Mouse (Mus musculus) forebrain, embryonic 14.5 days (tissue): ENCODE measurements around the gene Pcca. TPM values are rescaled to one million over a fixed set of nuclear protein-coding genes. Genes with fewer than 3 reads are reported as not detected.
"Not testable (repeated sequence)": the region's sequence is repeated elsewhere in the genome, so short reads cannot be mapped to it uniquely, and the experiment has no call there.

Source experiments
- ATAC-seq: fragments of 200-750 bp; cut with Nextera tagmentation; 2 replicates; pipeline ENCODE4 v1.8.0; 2017; ENCODE audit warnings: mild to moderate bottlenecking, moderate library complexity
- DNase-seq: peaks from one replicate; pipeline ENCODE4 v3.0.0-alpha.2; 2015; ENCODE audit warnings: low spot score
- H3K27ac ChIP-seq: fragments of 300-500 bp; sonication (generic); 2 replicates; pipeline ENCODE4 v1.5.1; 2014; ENCODE audit warnings: low read depth, mild to moderate bottlenecking, control low read depth, low read length, moderate library complexity
- H3K27me3 ChIP-seq: fragments of 300-500 bp; sonication (generic); replicated peaks from 2 replicates; pipeline ENCODE4 v1.6.1; 2014; ENCODE audit warnings: low read length, control low read depth, mixed read lengths; ENCODE audit not compliant: control insufficient read depth, insufficient read depth
- H3K36me3 ChIP-seq: fragments of 300-500 bp; sonication (generic); 2 replicates; pipeline ENCODE4 v1.6.1; 2014; ENCODE audit warnings: low read length, control low read depth; ENCODE audit not compliant: control insufficient read depth, insufficient read depth
- H3K4me1 ChIP-seq: fragments of 300-500 bp; sonication (generic); 2 replicates; pipeline ENCODE4 v1.6.1; 2014; ENCODE audit warnings: antibody characterized with exemption, low read length, control low read depth; ENCODE audit not compliant: control insufficient read depth, insufficient read depth
- H3K4me2 ChIP-seq: fragments of 300-500 bp; sonication (generic); 2 replicates; pipeline ENCODE4 v1.6.1; 2014; ENCODE audit warnings: mild to moderate bottlenecking, control low read depth, low read length
- H3K4me3 ChIP-seq: fragments of 300-500 bp; sonication (generic); 2 replicates; pipeline ENCODE4 v1.5.1; 2014; ENCODE audit warnings: low read depth, low read length, control low read depth
- H3K9ac ChIP-seq: fragments of 300-500 bp; sonication (generic); 2 replicates; pipeline ENCODE4 v1.6.1; 2014; ENCODE audit warnings: mild to moderate bottlenecking, low read length, control low read depth, moderate library complexity
- H3K9me3 ChIP-seq: fragments of 300-500 bp; sonication (generic); replicated peaks from 2 replicates; pipeline ENCODE4 v1.6.1; 2016; ENCODE audit warnings: low read length, control low read depth, mixed read lengths; ENCODE audit not compliant: control insufficient read depth
- WGBS: fragments of 180-500 bp; shearing (Covaris S2); extraction: QIAGEN DNeasy Blood & Tissue Kit; methylation state at CpG from one replicate; pipeline ENCODE4 v1.1.7; 2014; 5-methylcytosine and 5-hydroxymethylcytosine counted together
- polyA plus RNA-seq: library from polyadenylated mRNA; unstranded; fragments of >200 nt; fragmentation: Nextera tagmentation; extraction: Ambion mirVana; gene quantifications from 2 replicates; pipeline ENCODE4 v1.2.1, GENCODE M21; 2014

Gene Pcca
- polyA plus RNA-seq, 1 experiment from 2014 or later: 25.0 TPM

DNA sequence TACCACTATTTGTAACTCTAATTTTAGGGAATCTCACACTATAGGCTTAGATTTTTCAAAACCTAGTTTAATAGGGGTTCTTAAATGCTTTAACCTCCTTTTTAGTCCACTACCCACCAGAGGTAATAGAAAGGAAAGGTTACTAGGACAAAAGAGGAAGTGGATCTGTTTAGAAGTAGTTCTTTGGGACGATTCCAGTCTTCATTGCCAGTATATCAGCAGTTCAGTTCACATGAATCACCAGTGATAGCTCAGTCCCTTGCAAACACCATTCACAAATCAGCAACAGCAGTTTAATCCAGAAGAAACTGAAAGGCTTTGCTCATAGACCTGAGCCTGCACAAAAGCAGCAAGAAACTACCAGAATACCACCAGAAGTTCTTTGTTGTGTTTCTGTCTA is 14.8 kb downstream of the Pcca start:
- Histone ChIP-seq H3K9ac (no peak overlapping the region), H3K4me2 (no peak overlapping the region), H3K27ac (no peak overlapping the region), H3K4me3 (no peak overlapping the region), H3K4me1 (no peaks in the 10 kb centered on the region), H3K36me3 (no peaks in the 10 kb centered on the region), H3K27me3 (no peaks in the 10 kb centered on the region), H3K9me3 (no peaks in the 10 kb centered on the region)
- WGBS: 82% methylated on average over 1 of the region's 1 CpGs
- no peak for ATAC-seq
- DNase-seq: no peak

DNA sequence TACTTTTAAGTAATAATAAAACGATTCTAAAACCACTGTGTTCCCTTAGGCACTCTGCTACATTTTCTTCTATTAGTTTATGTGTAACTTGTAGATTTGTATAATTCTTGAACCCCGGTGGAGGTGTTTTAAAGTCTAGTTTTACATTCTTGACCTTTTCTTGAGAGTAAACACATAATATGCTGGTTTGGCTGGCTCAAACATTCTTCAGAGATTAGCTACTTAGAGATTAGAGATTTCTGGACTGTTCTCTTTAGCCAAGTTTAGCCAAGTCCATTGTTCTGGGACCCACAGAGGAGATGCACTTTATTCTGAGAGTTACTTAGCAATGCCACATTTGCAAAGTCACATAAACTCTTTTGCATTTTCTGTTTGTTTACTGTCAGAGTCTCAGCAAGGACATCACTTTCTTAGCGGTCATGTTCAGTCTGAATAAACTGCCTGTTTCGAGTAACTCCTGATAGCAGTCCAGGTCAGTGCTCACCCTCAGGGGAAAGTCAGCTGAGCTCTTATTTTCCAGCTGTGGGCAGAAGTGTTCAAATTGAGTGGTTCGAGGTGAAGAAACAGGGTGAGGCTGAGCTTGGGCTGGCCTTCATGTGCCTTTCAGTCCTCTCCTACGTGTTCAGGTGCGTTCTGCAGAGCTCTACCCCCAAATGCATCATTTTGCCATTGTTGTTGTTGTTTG is 18.8 kb downstream of the Pcca start:
- no peak for ATAC-seq
- Histone ChIP-seq H3K4me3 (no peak overlapping the region), H3K4me2 (no peak overlapping the region)

DNA sequence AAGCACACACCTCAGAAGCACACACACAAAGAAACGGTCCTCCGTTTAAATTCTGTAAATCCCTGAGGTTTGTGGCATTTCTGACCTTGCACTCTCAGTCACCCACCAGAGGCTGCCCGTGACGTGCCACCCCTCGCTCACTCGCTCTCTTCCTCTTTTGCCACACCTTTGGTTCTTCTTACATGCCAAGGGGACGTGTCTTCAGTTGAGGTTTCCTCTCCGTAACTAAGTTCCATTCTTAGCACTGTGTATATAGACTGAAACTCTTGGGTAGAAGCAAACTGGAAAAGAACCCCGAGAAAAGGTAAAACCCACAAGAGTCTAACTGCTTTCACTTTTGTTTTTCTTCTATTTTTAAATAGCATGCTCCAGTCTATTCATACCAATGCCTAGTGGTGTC is 23.2 kb downstream of the Pcca start:
- H3K4me2 ChIP-seq: no peak overlapping the region
- no peak for ATAC-seq
- DNase-seq: no peak
- WGBS: 92% methylated on average over 9 of the region's 9 CpGs
- no peak overlapping the region for H3K27ac ChIP-seq
- no peak overlapping the region for H3K4me3 ChIP-seq
- no peaks in the 10 kb centered on the region for H3K27me3 ChIP-seq
- no peak overlapping the region for H3K9ac ChIP-seq
- no peaks in the 10 kb centered on the region for H3K4me1 ChIP-seq
- H3K36me3 ChIP-seq: no peaks in the 10 kb centered on the region
- H3K9me3 ChIP-seq: no peaks in the 10 kb centered on the region

More for the DNA sequence above, 18.8 kb downstream of the Pcca start:
- Histone ChIP-seq H3K9ac (no peak overlapping the region), H3K9me3 (no peaks in the 10 kb centered on the region), H3K36me3 (no peaks in the 10 kb centered on the region), H3K4me1 (no peaks in the 10 kb centered on the region), H3K27ac (no peak overlapping the region), H3K27me3 (no peaks in the 10 kb centered on the region)
- no peak for DNase-seq
- 85% methylated on average over 7 of the region's 7 CpGs for WGBS

DNA sequence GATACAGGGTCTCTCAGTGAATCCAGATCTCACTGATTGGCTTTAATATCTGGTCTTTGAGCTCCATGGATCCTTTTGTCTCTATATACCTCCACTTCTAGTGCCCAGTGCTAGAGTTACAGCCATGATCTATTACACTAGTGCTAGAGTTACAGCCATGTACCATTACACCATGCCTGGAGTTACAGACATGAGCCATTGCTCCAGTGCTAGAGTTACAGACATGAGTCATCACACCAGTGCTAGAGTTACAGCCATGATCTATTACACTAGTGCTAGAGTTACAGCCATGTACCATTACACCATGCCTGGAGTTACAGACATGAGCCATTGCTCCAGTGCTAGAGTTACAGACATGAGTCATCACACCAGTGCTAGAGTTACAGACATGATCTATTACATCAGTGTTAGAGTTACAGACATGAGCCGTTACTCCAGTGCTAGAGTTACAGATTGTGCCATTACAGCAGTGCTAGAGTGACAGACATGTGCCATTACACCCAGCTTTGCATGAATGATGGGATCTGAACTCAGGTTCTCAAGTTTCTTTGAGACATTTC is 26.8 kb downstream of the Pcca start:
- 94% methylated on average over 1 of the region's 1 CpGs for WGBS
- DNase-seq, H3K4me2 ChIP-seq, ATAC-seq, H3K4me1 ChIP-seq, H3K4me3 ChIP-seq, H3K27ac ChIP-seq, H3K36me3 ChIP-seq, H3K9ac ChIP-seq, H3K27me3 ChIP-seq, H3K9me3 ChIP-seq: not testable (repeated sequence)

DNA sequence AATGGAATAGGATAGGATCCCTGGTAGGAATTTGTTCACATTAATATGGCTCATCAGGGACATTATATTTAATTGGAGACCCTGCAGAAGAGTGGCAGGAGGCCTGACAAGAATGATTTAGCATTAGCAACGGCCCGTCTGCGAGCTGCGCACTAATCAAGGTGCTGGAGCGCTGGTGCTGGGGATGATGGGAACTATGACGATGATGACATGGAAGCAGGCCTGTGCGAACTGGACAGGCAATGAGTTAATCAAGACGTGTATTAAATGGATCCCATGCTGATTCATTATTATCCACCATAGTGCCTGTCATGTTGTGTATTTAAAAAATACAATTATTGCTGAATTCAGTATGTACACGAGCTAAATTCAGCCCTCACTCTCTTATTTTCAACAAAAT is 36.7 kb downstream of the Pcca start:
- Histone ChIP-seq H3K4me2 (no peak overlapping the region), H3K9ac (no peak overlapping the region), H3K27me3 (no peaks in the 10 kb centered on the region), H3K27ac (no peak overlapping the region), H3K9me3 (no peaks in the 10 kb centered on the region), H3K4me1 (no peaks in the 10 kb centered on the region), H3K36me3 (no peaks in the 10 kb centered on the region), H3K4me3 (no peak overlapping the region)
- DNase-seq: no peak
- WGBS: 49% methylated on average over 9 of the region's 9 CpGs
- peak; percentile 26; the same call in 1 of the 2 replicates for ATAC-seq

DNA sequence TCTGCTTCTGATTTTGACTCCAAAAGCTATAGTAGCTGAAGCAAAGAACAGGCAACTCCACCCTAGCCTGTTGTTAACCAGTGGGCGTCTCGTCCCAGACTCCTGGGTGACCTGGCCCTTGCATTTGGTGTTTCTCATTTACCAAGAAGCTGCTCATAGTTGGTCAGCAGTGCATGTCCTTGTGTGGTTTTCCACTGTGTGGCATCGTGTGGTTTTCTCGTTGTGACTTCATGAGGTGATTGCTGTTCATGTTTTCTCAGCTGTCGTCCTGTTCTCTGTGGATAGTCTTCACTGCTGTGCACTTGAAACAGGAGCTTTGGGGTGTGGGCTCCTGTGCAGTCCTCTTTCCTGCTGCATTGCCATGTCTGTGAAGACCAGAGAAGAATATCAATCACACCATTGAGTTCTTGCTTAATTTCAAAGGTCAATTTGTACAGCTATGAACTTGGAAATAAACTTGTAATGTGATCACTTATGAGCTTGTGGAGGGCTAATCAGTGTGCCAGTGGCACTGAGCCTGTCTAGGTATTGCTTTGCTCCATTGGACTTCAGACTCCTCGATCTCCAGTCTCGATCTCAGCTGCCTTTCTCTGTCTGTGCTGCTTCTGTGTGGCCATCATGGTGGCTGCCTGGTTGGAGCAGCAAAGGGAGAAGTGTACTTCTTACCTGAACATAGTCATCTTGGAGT is 40.1 kb downstream of the Pcca start:
- DNase-seq: no peak
- H3K36me3 ChIP-seq: no peaks in the 10 kb centered on the region
- no peak overlapping the region for H3K4me2 ChIP-seq
- no peaks in the 10 kb centered on the region for H3K4me1 ChIP-seq
- H3K9me3 ChIP-seq: no peaks in the 10 kb centered on the region
- H3K4me3 ChIP-seq: no peak overlapping the region
- H3K27me3 ChIP-seq: no peaks in the 10 kb centered on the region
- no peak for ATAC-seq
- H3K27ac ChIP-seq: no peak overlapping the region
- no peak overlapping the region for H3K9ac ChIP-seq
- WGBS: 87% methylated on average over 7 of the region's 7 CpGs

DNA sequence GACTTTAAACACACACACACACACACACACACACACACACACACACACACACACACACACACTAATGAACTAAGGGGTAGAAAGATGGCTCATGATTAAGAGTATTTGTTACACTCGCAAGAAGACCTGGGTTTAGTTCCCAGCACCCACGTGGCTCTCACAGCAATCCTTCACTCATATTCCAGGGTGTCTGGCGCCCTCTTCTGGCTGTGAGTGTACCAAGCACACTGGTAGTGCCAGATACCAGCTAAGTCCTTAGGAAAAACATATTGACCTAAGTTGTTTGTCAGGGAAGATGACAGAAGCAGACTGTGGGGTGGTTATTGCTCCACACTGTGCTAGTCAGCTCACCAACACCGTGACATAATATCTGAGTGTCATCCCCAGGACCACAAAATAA is 43.7 kb downstream of the Pcca start:
- Histone ChIP-seq H3K4me3 (no peak overlapping the region), H3K9me3 (no peaks in the 10 kb centered on the region), H3K4me1 (peaks cover 7% of the 10 kb centered on the region; the same call in 1 of the 2 replicates), H3K9ac (no peak overlapping the region), H3K27ac (no peak overlapping the region), H3K27me3 (no peaks in the 10 kb centered on the region), H3K4me2 (no peak overlapping the region), H3K36me3 (no peaks in the 10 kb centered on the region)
- WGBS: 91% methylated on average over 4 of the region's 4 CpGs
- ATAC-seq: no peak
- no peak for DNase-seq

DNA sequence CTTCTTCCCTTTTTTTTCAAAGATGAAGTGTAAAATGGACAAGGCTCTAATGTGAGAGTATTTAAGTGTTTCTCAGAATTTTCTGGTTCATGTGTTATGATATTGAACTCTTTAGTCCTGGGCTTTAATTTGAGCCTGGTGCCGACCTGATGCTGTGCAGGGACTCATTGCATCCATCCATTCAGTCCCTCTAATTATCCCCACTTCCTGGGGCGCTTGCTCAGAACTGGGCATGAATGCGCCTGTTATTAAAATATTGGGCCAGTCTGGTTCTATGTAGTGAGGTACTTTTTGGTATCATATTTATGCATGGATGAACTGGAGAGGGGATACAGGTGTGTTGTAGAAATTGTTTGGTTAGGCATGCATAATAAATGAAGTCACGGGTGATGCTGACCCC is 47.9 kb downstream of the Pcca start:
- Histone ChIP-seq H3K4me1 (peaks cover 7% of the 10 kb centered on the region; the same call in 1 of the 2 replicates), H3K4me2 (peak overlapping the region; percentile 18; the same call in 1 of the 2 replicates), H3K4me3 (no peak overlapping the region), H3K9me3 (no peaks in the 10 kb centered on the region), H3K27me3 (no peaks in the 10 kb centered on the region), H3K27ac (no peak overlapping the region; the same call in 1 of the 2 replicates), H3K36me3 (no peaks in the 10 kb centered on the region), H3K9ac (no peak overlapping the region)
- peak; percentile 23 for DNase-seq
- 0 out of 2 replicates have a peak, but pooled peaks have one; percentile 32 for ATAC-seq
- WGBS: 12% methylated on average over 4 of the region's 4 CpGs
